ENCODE assay signal across 8 mouse cellular contexts in genomic region chr12:69183583-69184308, GRCm38 (mm10). TPM values are rescaled to one million over a fixed set of nuclear protein-coding genes. Genes with fewer than 3 reads are reported as not detected.
A peak's percentile ranks its signal among the peaks of the same experiment; 100 is the strongest.
DNase-seq lines count a peak whose midpoint lies in the region; ATAC-seq and TF ChIP-seq lines count a peak whose summit lies in the region.

Gene Rpl36al, minus strand, starts transcription at chr12:69184083.
Gene Mgat2, plus strand, starts transcription at chr12:69184157.

- no peaks in the 10 kb centered on the region for H3K9me3 ChIP-seq in embryonic facial prominence, embryonic 15.5 days (replicated peaks)
- no peaks in the 10 kb centered on the region for H3K9me3 ChIP-seq in limb, embryonic 14.5 days (ENCODE audit: control insufficient read depth, low read length)
- H3K9me3 ChIP-seq in midbrain, postnatal 0 days (ENCODE audit: low read length), result no peaks in the 10 kb centered on the region

- under 1% methylated on average over 84 of the region's 84 CpGs for WGBS in bone marrow, adult 2 months
- WGBS in embryonic facial prominence, embryonic 15.5 days, result under 1% methylated on average over 84 of the region's 84 CpGs
- under 1% methylated on average over 62 of the region's 84 CpGs for WGBS in limb, embryonic 14.5 days
- WGBS in midbrain, postnatal 0 days, result under 1% methylated on average over 76 of the region's 84 CpGs

- peak within 1 kb of the TSS; percentile 97 for H3K27ac ChIP-seq in bone marrow, adult 2 months (ENCODE audit: control insufficient read depth, insufficient read depth, low read depth, low read length, poor library complexity)
- H3K27ac ChIP-seq in embryonic facial prominence, embryonic 15.5 days (replicated peaks), result peak within 1 kb of the TSS; percentile 91
- peak within 1 kb of the TSS; percentile 80 for H3K27ac ChIP-seq in limb, embryonic 14.5 days (replicated peaks; ENCODE audit: low read depth, low read length)
- peak within 1 kb of the TSS; percentile 94 for H3K27ac ChIP-seq in midbrain, postnatal 0 days (ENCODE audit: low read depth, low read length)

- H3K4me1 ChIP-seq in bone marrow, adult 2 months (ENCODE audit: control insufficient read depth, insufficient read depth, low read length), result peaks cover 1% of the 10 kb centered on the region; the same call in 1 of the 2 replicates
- peaks cover 23% of the 10 kb centered on the region for H3K4me1 ChIP-seq in embryonic facial prominence, embryonic 15.5 days
- peaks cover 13% of the 10 kb centered on the region for H3K4me1 ChIP-seq in limb, embryonic 14.5 days (ENCODE audit: control insufficient read depth, insufficient read depth, low read length)
- peaks cover 15% of the 10 kb centered on the region for H3K4me1 ChIP-seq in midbrain, postnatal 0 days (ENCODE audit: insufficient read depth, low read length)

- H3K9ac ChIP-seq in embryonic facial prominence, embryonic 15.5 days, result peak within 1 kb of the TSS; percentile 84
- H3K9ac ChIP-seq in limb, embryonic 14.5 days (ENCODE audit: low read depth, low read length, severe bottlenecking), result peak within 1 kb of the TSS; percentile 90
- H3K9ac ChIP-seq in midbrain, postnatal 0 days (replicated peaks; ENCODE audit: low read length, poor library complexity, severe bottlenecking), result peak within 1 kb of the TSS; percentile 93

- ATAC-seq in embryonic facial prominence, embryonic 15.5 days (ENCODE audit: insufficient number of reproducible peaks, low FRiP score, low TSS enrichment, low read depth), result peak; percentile 99
- peak; percentile 99 for ATAC-seq in limb, embryonic 14.5 days (ENCODE audit: low FRiP score, low read depth)
- ATAC-seq in midbrain, postnatal 0 days (ENCODE audit: low FRiP score), result peak; percentile 99

- H3K4me2 ChIP-seq in embryonic facial prominence, embryonic 15.5 days (replicated peaks), result peak within 1 kb of the TSS; percentile 90
- peak within 1 kb of the TSS; percentile 89 for H3K4me2 ChIP-seq in limb, embryonic 14.5 days (replicated peaks; ENCODE audit: low read depth, low read length, severe bottlenecking)
- H3K4me2 ChIP-seq in midbrain, postnatal 0 days (ENCODE audit: low read depth, low read length, poor library complexity, severe bottlenecking), result peak within 1 kb of the TSS; percentile 87

- peak within 1 kb of the TSS; percentile 91 for H3K4me3 ChIP-seq in bone marrow, adult 2 months (replicated peaks; ENCODE audit: control insufficient read depth, low read depth, low read length)
- H3K4me3 ChIP-seq in embryonic facial prominence, embryonic 15.5 days (replicated peaks), result peak within 1 kb of the TSS; percentile 90
- H3K4me3 ChIP-seq in limb, embryonic 14.5 days (replicated peaks; ENCODE audit: low read length), result peak within 1 kb of the TSS; percentile 65
- H3K4me3 ChIP-seq in midbrain, postnatal 0 days (ENCODE audit: low read depth, low read length), result peak within 1 kb of the TSS; percentile 90

- TF ChIP-seq POLR2A in bone marrow, adult 2 months (IDR thresholded peaks at IDR 0.05; ENCODE audit: borderline replicate concordance, control insufficient read depth, low read depth, low read length), result peak; percentile 97
- peak; percentile 95; the same call in 1 of the 2 replicates for TF ChIP-seq POLR2A in limb, embryonic 14.5 days (IDR thresholded peaks at IDR 0.05; ENCODE audit: borderline replicate concordance, extremely low read depth, insufficient read depth, insufficient read length)

- DNase-seq in 416B (ENCODE audit: low read depth), result peak; percentile 98
- DNase-seq in heart, adult 8-10 months (ENCODE audit: low spot score), result peak; percentile 97
- DNase-seq in kidney, adult 9 months, result peak; percentile 98
- DNase-seq in limb, embryonic 14.5 days (ENCODE audit: low spot score), result peak; percentile 100
- peak; percentile 99 for DNase-seq in midbrain, postnatal 0 days (ENCODE audit: low spot score)
- DNase-seq in spleen, postnatal 14 days (ENCODE audit: low spot score in 2 of 2), result peak; percentile 98 to 99

- H3K36me3 ChIP-seq in embryonic facial prominence, embryonic 15.5 days, result peaks cover 11% of the 10 kb centered on the region
- H3K36me3 ChIP-seq in limb, embryonic 14.5 days (ENCODE audit: control insufficient read depth, insufficient read depth, low read length), result peaks cover 35% of the 10 kb centered on the region
- 0 out of 2 replicates have a peak, but pooled peaks cover 2% of the 10 kb centered on the region for H3K36me3 ChIP-seq in midbrain, postnatal 0 days (ENCODE audit: insufficient read depth, low read length)

- TF ChIP-seq CTCF in bone marrow, adult 2 months (IDR thresholded peaks at IDR 0.05; ENCODE audit: control insufficient read depth, insufficient read depth, low read length), result no peak
- no peak for TF ChIP-seq CTCF in midbrain, postnatal 0 days (IDR thresholded peaks at IDR 0.05)

- H3K27me3 ChIP-seq in embryonic facial prominence, embryonic 15.5 days, result no peaks in the 10 kb centered on the region
- no peaks in the 10 kb centered on the region for H3K27me3 ChIP-seq in limb, embryonic 14.5 days (ENCODE audit: control insufficient read depth, insufficient read depth, low read length)
- H3K27me3 ChIP-seq in midbrain, postnatal 0 days (ENCODE audit: insufficient read depth, low read length), result no peaks in the 10 kb centered on the region

RNA-seq across cellular contexts. Expression of gene Rpl36al, which starts in this region (rescaled TPM):
- 622 and 901 TPM in 2 replicates for polyA plus RNA-seq in bone marrow, adult 2 months (2011; ENCODE audit: insufficient read depth, insufficient read length, low replicate concordance, missing spikeins)
- polyA plus RNA-seq in embryonic facial prominence, embryonic 15.5 days (2015; fragmentation: Nextera tagmentation; extraction: Ambion mirVana), result 529 and 569 TPM in 2 replicates
- total RNA-seq in heart, adult 8-10 months (2022), result 100 to 1,000 TPM; 194 to 232 (median 216) TPM
- 316 and 600 TPM in 2 replicates for polyA plus RNA-seq in limb, embryonic 14.5 days (2012; rRNA removed)
- 586 and 646 TPM in 2 replicates for polyA plus RNA-seq in limb, embryonic 14.5 days (2014; fragmentation: Nextera tagmentation; extraction: Ambion mirVana)
- 117 and 148 TPM in 2 replicates for total RNA-seq in midbrain, postnatal 0 days (2014; rRNA removed)
- 352 and 392 TPM in 2 replicates for polyA plus RNA-seq in midbrain, postnatal 0 days (2015; fragmentation: Nextera tagmentation; extraction: Ambion mirVana)

RNA-seq across cellular contexts. Expression of gene Mgat2, which starts in this region (rescaled TPM):
- 7.5 and 13.2 TPM in 2 replicates for polyA plus RNA-seq in bone marrow, adult 2 months (2011; ENCODE audit: insufficient read depth, insufficient read length, low replicate concordance, missing spikeins)
- polyA plus RNA-seq in embryonic facial prominence, embryonic 15.5 days (2015; fragmentation: Nextera tagmentation; extraction: Ambion mirVana), result 57.5 and 60.7 TPM in 2 replicates
- 10 to 100 TPM; 16.6 to 19.7 (median 16.9) TPM for total RNA-seq in heart, adult 8-10 months (2022)
- polyA plus RNA-seq in limb, embryonic 14.5 days (2012; rRNA removed), result 30.1 and 31.0 TPM in 2 replicates
- polyA plus RNA-seq in limb, embryonic 14.5 days (2014; fragmentation: Nextera tagmentation; extraction: Ambion mirVana), result 59.1 and 60.8 TPM in 2 replicates
- total RNA-seq in midbrain, postnatal 0 days (2014; rRNA removed), result 54.6 and 59.0 TPM in 2 replicates
- polyA plus RNA-seq in midbrain, postnatal 0 days (2015; fragmentation: Nextera tagmentation; extraction: Ambion mirVana), result 41.5 and 41.9 TPM in 2 replicates

Comparison
In these comparisons a context has a peak if more than half of its experiments do, and no peak if none do; other contexts are left out.
1. Peak in every context shown above with its lines: DNase-seq, ATAC-seq, H3K4me3 ChIP-seq and H3K27ac ChIP-seq.